Mouse (Mus musculus) lung, postnatal 0 days (tissue): Measurements from ENCODE around the gene Trim7.

ENCODE experiments used
- CTCF ChIP-seq: IDR thresholded peaks from 2 replicates; pipeline ENCODE4 v1.5.1; 2016; ENCODE audit warnings: antibody characterized with exemption, mild to moderate bottlenecking
- EP300 ChIP-seq: IDR thresholded peaks from 2 replicates; pipeline ENCODE4 v1.6.1; 2016; ENCODE audit warnings: antibody characterized with exemption, mild to moderate bottlenecking, control low read depth

GRCm38 (mm10) chr11:48808304-48808646 is 17.7 kb upstream of the Trim7 start:
- TF ChIP-seq CTCF: no peak
- no peak for TF ChIP-seq EP300
